ENCODE assay signal across 21 mouse cellular contexts in genomic region chr8:70178231-70178630, GRCm38 (mm10). TPM values are rescaled to one million over a fixed set of nuclear protein-coding genes. Genes with fewer than 3 reads are reported as not detected.
DNase-seq lines count a peak whose midpoint lies in the region; ATAC-seq and TF ChIP-seq lines count a peak whose summit lies in the region.
"Had no signal": no experiment of that assay in that cellular context is flagged by ENCODE, and none has a peak within 500 bp of the region (broad histone marks: within the 10 kb centered on the region; RNA-seq: fewer than 3 reads in every experiment).

No protein-coding gene starts in this region.

- H3K9me3 ChIP-seq in liver, embryonic 13.5 days (replicated peaks), result no peaks in the 10 kb centered on the region
- H3K9me3 ChIP-seq in liver, postnatal 0 days (ENCODE audit: low read length), result no peaks in the 10 kb centered on the region
- no peaks in the 10 kb centered on the region for H3K9me3 ChIP-seq in E14TG2a.4 (ENCODE audit: low read length)
- H3K9me3 ChIP-seq in ES-E14 (ENCODE audit: control insufficient read depth, insufficient read depth, low read depth, low read length), result no peaks in the 10 kb centered on the region
- H3K9me3 ChIP-seq in hindbrain, embryonic 13.5 days, result no peaks in the 10 kb centered on the region
- H3K9me3 ChIP-seq: embryonic facial prominence, embryonic 10.5 days; embryonic facial prominence, embryonic 12.5 days; forebrain, embryonic 13.5 days; forebrain, embryonic 15.5 days had no signal

- H3K9ac ChIP-seq in liver, embryonic 13.5 days, result 0 out of 2 replicates have a peak overlapping the region, but pooled peaks have one; percentile 4
- H3K9ac ChIP-seq in liver, postnatal 0 days (replicated peaks), result no peak overlapping the region
- no peak overlapping the region for H3K9ac ChIP-seq in ES-E14 (ENCODE audit: insufficient read depth, low read depth, low read length, poor library complexity, severe bottlenecking)
- H3K9ac ChIP-seq in hindbrain, embryonic 13.5 days, result no peak overlapping the region
- H3K9ac ChIP-seq: embryonic facial prominence, embryonic 12.5 days; forebrain, embryonic 13.5 days; forebrain, embryonic 15.5 days; forebrain, postnatal 0 days had no signal

- H3K36me3 ChIP-seq in liver, embryonic 13.5 days, result peaks cover 60% of the 10 kb centered on the region
- peaks cover 7% of the 10 kb centered on the region for H3K36me3 ChIP-seq in liver, postnatal 0 days (replicated peaks; ENCODE audit: insufficient read depth, low read length)
- peaks cover 66% of the 10 kb centered on the region for H3K36me3 ChIP-seq in E14TG2a.4 (ENCODE audit: insufficient read depth, low read length)
- peaks cover 10% of the 10 kb centered on the region; the same call in 1 of the 2 replicates for H3K36me3 ChIP-seq in ES-E14 (ENCODE audit: control insufficient read depth, insufficient read depth, low read length, poor library complexity, severe bottlenecking)
- H3K36me3 ChIP-seq in hindbrain, embryonic 13.5 days, result peaks cover 53% of the 10 kb centered on the region

- no peak overlapping the region for H3K4me3 ChIP-seq in liver, embryonic 13.5 days (replicated peaks)
- H3K4me3 ChIP-seq in liver, postnatal 0 days (ENCODE audit: low read depth, low read length), result no peak overlapping the region
- H3K4me3 ChIP-seq in E14TG2a.4 (replicated peaks; ENCODE audit: low read length) (no peak overlapping the region), ES-E14 (ENCODE audit: insufficient read depth in 1 of 2, low read depth in 1 of 2, low read length in 2 of 2, poor library complexity in 1 of 2, severe bottlenecking in 1 of 2) (no peak overlapping the region)
- H3K4me3 ChIP-seq in hindbrain, embryonic 13.5 days, result no peak overlapping the region
- H3K4me3 ChIP-seq: embryonic facial prominence, embryonic 10.5 days; embryonic facial prominence, embryonic 12.5 days; forebrain, embryonic 13.5 days; forebrain, embryonic 15.5 days had no signal

- in situ Hi-C loops in ES-E14 (cut with MboI; ENCODE audit: low sequenced_read_pairs in 2 of 2, unreplicated experiment in 2 of 2), result no loop called here

- no peak for TF ChIP-seq CTCF in liver, postnatal 0 days (IDR thresholded peaks at IDR 0.05; ENCODE audit: low read depth)
- peak; percentile 14; the same call in 1 of the 2 replicates for TF ChIP-seq CTCF in E14TG2a.4 (conservative IDR thresholded peaks at IDR 0.05; ENCODE audit: low read length)

- no peak overlapping the region for H3K27ac ChIP-seq in liver, embryonic 13.5 days
- H3K27ac ChIP-seq in liver, postnatal 0 days (ENCODE audit: low read depth), result no peak overlapping the region
- no peak overlapping the region for H3K27ac ChIP-seq in ES-E14 (ENCODE audit: insufficient read depth, low read depth, low read length, poor library complexity, severe bottlenecking)
- no peak overlapping the region for H3K27ac ChIP-seq in hindbrain, embryonic 13.5 days
- H3K27ac ChIP-seq: embryonic facial prominence, embryonic 10.5 days; embryonic facial prominence, embryonic 12.5 days; forebrain, embryonic 13.5 days; forebrain, embryonic 15.5 days had no signal

- no peaks in the 10 kb centered on the region for H3K27me3 ChIP-seq in liver, embryonic 13.5 days
- H3K27me3 ChIP-seq in liver, postnatal 0 days (ENCODE audit: insufficient read depth, low read length), result no peaks in the 10 kb centered on the region
- no peaks in the 10 kb centered on the region for H3K27me3 ChIP-seq in E14TG2a.4 (ENCODE audit: insufficient read depth, low read length)
- no peaks in the 10 kb centered on the region for H3K27me3 ChIP-seq in hindbrain, embryonic 13.5 days
- H3K27me3 ChIP-seq: embryonic facial prominence, embryonic 12.5 days; forebrain, embryonic 13.5 days; forebrain, embryonic 15.5 days; Patski had no signal

- no peak for DNase-seq in liver, embryonic 13.5 days
- no peak for DNase-seq in liver, postnatal 0 days
- DNase-seq in ES-E14 (ENCODE audit: low read depth, low spot score), result no peak
- DNase-seq in kidney, postnatal 4 days, result no peak
- DNase-seq: adrenal gland, adult 8-10 months; adrenal gland, postnatal 14 days; adrenal gland, postnatal 36 days; cerebellum, adult 11-12 months; cerebellum, adult 2 months; cerebellum, adult 9-10 months; cerebellum, postnatal 10 days; cerebellum, postnatal 25 days; forebrain, postnatal 0 days had no signal

- TF ChIP-seq EP300 in liver, postnatal 0 days (IDR thresholded peaks at IDR 0.05; ENCODE audit: low read depth), result no peak

- H3K4me1 ChIP-seq in liver, embryonic 13.5 days (replicated peaks), result peaks cover 57% of the 10 kb centered on the region
- H3K4me1 ChIP-seq in liver, postnatal 0 days (ENCODE audit: insufficient read depth), result peaks cover 18% of the 10 kb centered on the region
- H3K4me1 ChIP-seq in E14TG2a.4 (replicated peaks; ENCODE audit: low read depth, low read length) (peaks cover 51% of the 10 kb centered on the region), ES-E14 (ENCODE audit: control insufficient read depth in 2 of 2, insufficient read depth in 2 of 2, low read length in 2 of 2, poor library complexity in 1 of 2) (peaks cover 0 to 9% of the 10 kb centered on the region in 2 experiments; a peak in 2 of 4 replicates)
- H3K4me1 ChIP-seq in hindbrain, embryonic 13.5 days (replicated peaks), result peaks cover 17% of the 10 kb centered on the region

- no peak for ATAC-seq in liver, embryonic 13.5 days (ENCODE audit: low read depth)
- no peak for ATAC-seq in liver, postnatal 0 days
- ATAC-seq in hindbrain, embryonic 13.5 days (ENCODE audit: low FRiP score), result no peak
- ATAC-seq: activated CD4-positive, CD25-positive, alpha-beta regulatory T cell, adult 4 months; forebrain, embryonic 13.5 days; forebrain, embryonic 15.5 days; forebrain, postnatal 0 days; Patski had no signal

- no peak overlapping the region for H3K4me2 ChIP-seq in liver, embryonic 13.5 days
- no peak overlapping the region for H3K4me2 ChIP-seq in liver, postnatal 0 days (ENCODE audit: low read depth, low read length)
- no peak overlapping the region for H3K4me2 ChIP-seq in hindbrain, embryonic 13.5 days
- H3K4me2 ChIP-seq: embryonic facial prominence, embryonic 12.5 days; forebrain, embryonic 13.5 days; forebrain, embryonic 15.5 days had no signal

- WGBS in liver, embryonic 13.5 days (ENCODE audit: insufficient replicate concordance), result 77% methylated on average over 2 of the region's 2 CpGs
- 76% methylated on average over 2 of the region's 2 CpGs for WGBS in liver, postnatal 0 days (ENCODE audit: insufficient replicate concordance)
- WGBS in hindbrain, embryonic 13.5 days, result 88% methylated on average over 2 of the region's 2 CpGs

TF ChIP-seq in ES-E14, 5 proteins besides CTCF, POLR2A, EP300 and RAD21:
- no peak for TF ChIP-seq HCFC1 (IDR thresholded peaks at IDR 0.05; ENCODE audit: borderline replicate concordance, insufficient read depth, low read length)
- TF ChIP-seq ZC3H11A (IDR thresholded peaks at IDR 0.05; ENCODE audit: borderline replicate concordance, low read depth, low read length), result no peak
- TF ChIP-seq MAFK (IDR thresholded peaks at IDR 0.05; ENCODE audit: insufficient read depth, low read depth, low read length), result no peak
- TF ChIP-seq CHD2 (IDR thresholded peaks at IDR 0.05; ENCODE audit: low read depth, low read length), result no peak
- TF ChIP-seq ZNF384 (IDR thresholded peaks at IDR 0.05; ENCODE audit: low read depth, low read length), result peak; percentile 93
TF ChIP-seq in ES-E14: peak in this region for 1.

RNA-seq across cellular contexts. Expression of gene Tmem161a, which starts 6.1 kb away (rescaled TPM):
- 27.8 and 31.4 TPM in 2 replicates for polyA plus RNA-seq in liver, embryonic 13.5 days (2015; fragmentation: Nextera tagmentation; extraction: Ambion mirVana)
- 17.3 and 20.2 TPM in 2 replicates for polyA plus RNA-seq in liver, postnatal 0 days (2015; fragmentation: Nextera tagmentation; extraction: Ambion mirVana)
- total RNA-seq in ES-E14 (2012; rRNA removed), result 73.9 and 116 TPM in 2 replicates
- polyA plus RNA-seq in hindbrain, embryonic 13.5 days (2015; fragmentation: Nextera tagmentation; extraction: Ambion mirVana), result 44.3 and 52.3 TPM in 2 replicates

RNA-seq across cellular contexts. Expression of gene Slc25a42, which starts 33.9 kb away (rescaled TPM):
- 3.5 and 5.0 TPM in 2 replicates for polyA plus RNA-seq in liver, embryonic 13.5 days (2015; fragmentation: Nextera tagmentation; extraction: Ambion mirVana)
- polyA plus RNA-seq in liver, postnatal 0 days (2015; fragmentation: Nextera tagmentation; extraction: Ambion mirVana), result 18.5 and 19.2 TPM in 2 replicates
- total RNA-seq in ES-E14 (2012; rRNA removed), result 5.8 and 7.5 TPM in 2 replicates
- 5.3 and 5.4 TPM in 2 replicates for polyA plus RNA-seq in hindbrain, embryonic 13.5 days (2015; fragmentation: Nextera tagmentation; extraction: Ambion mirVana)

RNA-seq across cellular contexts. Expression of gene Mef2b, which starts 38.7 kb away (rescaled TPM):
- 0.08 and 0.17 TPM in 2 replicates for polyA plus RNA-seq in liver, embryonic 13.5 days (2015; fragmentation: Nextera tagmentation; extraction: Ambion mirVana)
- polyA plus RNA-seq in liver, postnatal 0 days (2015; fragmentation: Nextera tagmentation; extraction: Ambion mirVana), result 0.11 TPM in 1 of 2 replicates, not detected in the other
- 3.6 and 5.4 TPM in 2 replicates for total RNA-seq in ES-E14 (2012; rRNA removed)
- 0.40 TPM in 2 replicates for polyA plus RNA-seq in hindbrain, embryonic 13.5 days (2015; fragmentation: Nextera tagmentation; extraction: Ambion mirVana)
- polyA plus RNA-seq: activated CD4-positive, CD25-positive, alpha-beta regulatory T cell, adult 4 months had no signal

RNA-seq across cellular contexts. Expression of gene Borcs8, which starts 38.9 kb away (rescaled TPM):
- 25.0 and 25.8 TPM in 2 replicates for polyA plus RNA-seq in liver, embryonic 13.5 days (2015; fragmentation: Nextera tagmentation; extraction: Ambion mirVana)
- polyA plus RNA-seq in liver, postnatal 0 days (2015; fragmentation: Nextera tagmentation; extraction: Ambion mirVana), result 17.6 and 18.8 TPM in 2 replicates
- total RNA-seq in ES-E14 (2012; rRNA removed), result 30.0 and 31.2 TPM in 2 replicates
- 53.6 and 58.2 TPM in 2 replicates for polyA plus RNA-seq in hindbrain, embryonic 13.5 days (2015; fragmentation: Nextera tagmentation; extraction: Ambion mirVana)

RNA-seq across cellular contexts. Expression of gene Rfxank, which starts 39.3 kb away (rescaled TPM):
- 6.6 and 7.1 TPM in 2 replicates for polyA plus RNA-seq in liver, embryonic 13.5 days (2015; fragmentation: Nextera tagmentation; extraction: Ambion mirVana)
- polyA plus RNA-seq in liver, postnatal 0 days (2015; fragmentation: Nextera tagmentation; extraction: Ambion mirVana), result 3.6 TPM in 2 replicates
- 10.4 and 11.2 TPM in 2 replicates for total RNA-seq in ES-E14 (2012; rRNA removed)
- 12.5 and 14.3 TPM in 2 replicates for polyA plus RNA-seq in hindbrain, embryonic 13.5 days (2015; fragmentation: Nextera tagmentation; extraction: Ambion mirVana)
